Mouse (Mus musculus): Measurements from ENCODE around the gene Lrrc10b. TPM values are rescaled to one million over a fixed set of nuclear protein-coding genes. Genes with fewer than 3 reads are reported as not detected.

Lrrc10b gene
- polyA plus RNA-seq, 1 experiment from 2014 or later, result 12.5 TPM

DNA sequence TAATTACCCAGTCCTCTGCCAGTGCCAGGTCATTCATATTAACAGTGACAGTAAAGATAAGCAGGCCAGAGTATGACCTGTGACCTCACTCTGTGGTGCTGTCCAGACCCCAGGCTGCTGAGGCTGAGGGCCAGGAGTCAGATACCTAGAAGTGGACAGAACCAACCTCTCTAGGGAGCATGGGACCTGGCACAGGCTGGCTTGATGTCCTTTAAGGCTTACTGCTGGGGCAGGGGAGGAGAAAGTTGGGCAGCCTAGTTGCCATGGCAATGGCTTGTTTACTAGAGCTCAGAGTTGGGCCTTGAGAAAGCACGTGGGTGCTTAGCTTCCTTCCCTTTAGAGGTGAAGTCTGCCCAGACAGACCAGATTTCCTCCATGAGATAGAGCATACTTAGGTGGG is 20.5 kb downstream of the Lrrc10b start:
- H3K27me3 ChIP-seq (replicated peaks; ENCODE audit: control insufficient read depth, insufficient read depth, low read length), result no peaks in the 10 kb centered on the region
- no peaks in the 10 kb centered on the region for H3K36me3 ChIP-seq (ENCODE audit: control insufficient read depth, insufficient read depth)
- H3K27ac ChIP-seq (ENCODE audit: low read depth, low read length), result no peak overlapping the region
- no peak overlapping the region for H3K4me2 ChIP-seq (replicated peaks; ENCODE audit: low read depth)
- TF ChIP-seq CTCF (IDR thresholded peaks at IDR 0.05; ENCODE audit: low read depth), result no peak
- H3K4me1 ChIP-seq (replicated peaks; ENCODE audit: control insufficient read depth, insufficient read depth, low read length), result no peaks in the 10 kb centered on the region
- no peak overlapping the region for H3K9ac ChIP-seq (ENCODE audit: low read depth, low read length)
- no peak for ATAC-seq
- no peak overlapping the region for H3K4me3 ChIP-seq (ENCODE audit: low read depth, low read length)
- 29% methylated on average over 1 of the region's 1 CpGs for WGBS
- H3K9me3 ChIP-seq (ENCODE audit: control insufficient read depth), result no peaks in the 10 kb centered on the region

DNA sequence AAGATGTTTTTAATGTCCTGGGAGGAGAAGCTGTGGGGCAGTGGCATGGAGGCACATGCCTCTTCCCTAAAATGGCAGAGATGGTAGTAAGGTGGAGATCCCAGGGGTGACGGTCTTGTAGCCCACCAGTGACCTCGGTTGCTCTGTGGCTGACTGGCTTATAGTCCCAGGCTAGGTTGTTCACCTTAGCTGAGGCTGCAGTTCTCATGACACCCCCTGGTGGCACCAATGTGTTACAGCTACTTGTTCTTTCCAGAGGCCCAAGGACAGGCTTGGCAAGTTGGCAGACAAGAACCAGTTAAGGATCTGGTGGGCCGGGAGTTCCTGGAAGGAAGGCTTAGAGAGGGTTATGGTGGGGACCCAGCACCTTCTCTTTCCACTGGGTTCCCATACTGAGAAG is 21.4 kb downstream of the Lrrc10b start:
- Histone ChIP-seq H3K4me2 (replicated peaks; ENCODE audit: low read depth) (no peak overlapping the region), H3K4me1 (replicated peaks; ENCODE audit: control insufficient read depth, insufficient read depth, low read length) (no peaks in the 10 kb centered on the region), H3K27me3 (replicated peaks; ENCODE audit: control insufficient read depth, insufficient read depth, low read length) (no peaks in the 10 kb centered on the region), H3K36me3 (ENCODE audit: control insufficient read depth, insufficient read depth) (no peaks in the 10 kb centered on the region), H3K4me3 (ENCODE audit: low read depth, low read length) (no peak overlapping the region), H3K9ac (ENCODE audit: low read depth, low read length) (no peak overlapping the region), H3K27ac (ENCODE audit: low read depth, low read length) (no peak overlapping the region), H3K9me3 (ENCODE audit: control insufficient read depth) (no peaks in the 10 kb centered on the region)
- WGBS, result 23% methylated on average over 3 of the region's 3 CpGs
- peak; percentile 94 for TF ChIP-seq CTCF (IDR thresholded peaks at IDR 0.05; ENCODE audit: low read depth)
- ATAC-seq, result 0 out of 2 replicates have a peak, but pooled peaks have one; percentile 14

DNA sequence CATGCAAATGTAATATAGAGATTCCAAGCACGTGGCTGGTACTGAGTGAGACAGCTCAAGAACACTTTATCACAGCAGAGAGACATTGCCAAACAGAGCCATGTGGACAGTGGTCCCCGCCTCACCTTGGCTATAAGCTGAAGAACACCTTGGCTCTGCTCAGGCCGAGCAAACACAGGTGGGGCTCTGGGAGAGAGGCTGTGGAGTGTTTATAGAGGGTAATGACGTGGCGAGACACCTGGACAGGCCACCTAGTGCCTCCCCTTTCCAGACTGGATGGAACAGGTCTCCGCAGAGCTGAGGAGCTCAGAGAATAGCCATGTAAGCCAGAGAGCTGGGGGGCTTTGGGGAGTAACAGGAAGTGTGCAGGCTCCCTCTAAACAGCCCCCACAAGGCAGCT is 22.3 kb downstream of the Lrrc10b start:
- TF ChIP-seq CTCF (IDR thresholded peaks at IDR 0.05; ENCODE audit: low read depth), result no peak
- H3K4me1 ChIP-seq (replicated peaks; ENCODE audit: control insufficient read depth, insufficient read depth, low read length), result no peaks in the 10 kb centered on the region
- H3K9me3 ChIP-seq (ENCODE audit: control insufficient read depth), result no peaks in the 10 kb centered on the region
- ATAC-seq, result peak; percentile 73
- H3K4me3 ChIP-seq (ENCODE audit: low read depth, low read length), result no peak overlapping the region
- no peaks in the 10 kb centered on the region for H3K36me3 ChIP-seq (ENCODE audit: control insufficient read depth, insufficient read depth)
- no peak overlapping the region for H3K27ac ChIP-seq (ENCODE audit: low read depth, low read length)
- WGBS, result 33% methylated on average over 6 of the region's 6 CpGs
- H3K27me3 ChIP-seq (replicated peaks; ENCODE audit: control insufficient read depth, insufficient read depth, low read length), result no peaks in the 10 kb centered on the region
- no peak overlapping the region for H3K9ac ChIP-seq (ENCODE audit: low read depth, low read length)
- H3K4me2 ChIP-seq (replicated peaks; ENCODE audit: low read depth), result no peak overlapping the region

DNA sequence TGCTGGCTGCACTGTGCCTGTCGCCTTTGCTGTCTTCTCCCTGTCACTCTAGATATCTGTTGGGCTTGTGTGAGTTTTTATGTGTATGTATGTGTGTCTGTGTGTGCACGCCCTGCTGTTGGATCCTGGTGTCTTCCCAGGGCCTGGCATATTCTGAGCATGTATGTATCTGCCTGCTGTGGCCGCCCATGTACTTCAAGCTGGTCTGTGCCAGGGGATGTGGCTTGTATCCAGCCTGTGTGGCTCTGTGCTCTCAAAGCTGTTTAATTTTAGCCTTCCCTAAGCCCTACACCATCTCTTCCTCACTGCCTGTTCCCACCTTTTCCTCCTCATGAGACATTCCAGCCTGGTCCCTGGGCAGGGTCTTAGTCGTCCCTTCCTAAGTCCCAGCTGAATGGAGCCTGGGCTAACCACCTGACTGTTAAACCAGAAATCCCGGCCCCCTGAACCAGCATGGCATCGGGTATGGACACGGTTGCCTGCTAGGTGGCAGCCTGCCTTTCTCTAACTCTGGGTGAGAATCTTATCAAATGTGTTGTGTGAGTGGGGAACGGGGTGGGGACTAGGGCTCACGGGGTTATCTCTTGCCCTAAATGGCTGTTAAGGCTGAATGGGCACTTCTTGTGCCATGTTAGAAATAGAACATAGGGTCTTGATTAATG is 23.3 kb downstream of the Lrrc10b start:
- Histone ChIP-seq H3K4me2 (replicated peaks; ENCODE audit: low read depth) (no peak overlapping the region), H3K4me3 (ENCODE audit: low read depth, low read length) (no peak overlapping the region), H3K27ac (ENCODE audit: low read depth, low read length) (no peak overlapping the region), H3K4me1 (replicated peaks; ENCODE audit: control insufficient read depth, insufficient read depth, low read length) (no peaks in the 10 kb centered on the region), H3K9me3 (ENCODE audit: control insufficient read depth) (no peaks in the 10 kb centered on the region), H3K27me3 (replicated peaks; ENCODE audit: control insufficient read depth, insufficient read depth, low read length) (no peaks in the 10 kb centered on the region), H3K36me3 (ENCODE audit: control insufficient read depth, insufficient read depth) (no peaks in the 10 kb centered on the region), H3K9ac (ENCODE audit: low read depth, low read length) (no peak overlapping the region)
- WGBS, result 64% methylated on average over 9 of the region's 9 CpGs
- no peak for TF ChIP-seq CTCF (IDR thresholded peaks at IDR 0.05; ENCODE audit: low read depth)
- ATAC-seq, result no peak

DNA sequence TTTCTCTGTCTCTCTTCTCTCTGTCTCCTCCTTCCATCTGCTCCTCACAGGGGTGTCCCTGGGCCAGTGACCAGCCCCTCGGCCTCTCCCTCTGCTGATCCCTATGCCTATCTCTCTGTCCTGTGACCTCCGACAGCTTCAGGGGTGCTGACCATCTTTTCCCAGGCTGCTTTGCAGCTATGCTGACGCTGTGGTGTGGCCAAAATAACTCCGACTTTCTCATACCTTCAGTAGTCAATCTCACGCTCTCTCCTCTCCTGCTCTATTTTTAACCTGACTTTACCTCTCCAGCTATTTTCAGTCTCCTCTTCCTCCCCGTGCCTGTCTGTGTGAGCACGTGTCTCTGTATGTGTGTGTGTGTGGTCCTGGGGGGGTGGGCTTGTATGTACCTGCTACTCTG is 24.0 kb downstream of the Lrrc10b start:
- Histone ChIP-seq H3K27me3 (replicated peaks; ENCODE audit: control insufficient read depth, insufficient read depth, low read length) (no peaks in the 10 kb centered on the region), H3K36me3 (ENCODE audit: control insufficient read depth, insufficient read depth) (no peaks in the 10 kb centered on the region), H3K4me2 (replicated peaks; ENCODE audit: low read depth) (no peak overlapping the region), H3K9me3 (ENCODE audit: control insufficient read depth) (no peaks in the 10 kb centered on the region), H3K9ac (ENCODE audit: low read depth, low read length) (no peak overlapping the region), H3K27ac (ENCODE audit: low read depth, low read length) (no peak overlapping the region), H3K4me3 (ENCODE audit: low read depth, low read length) (no peak overlapping the region), H3K4me1 (replicated peaks; ENCODE audit: control insufficient read depth, insufficient read depth, low read length) (no peaks in the 10 kb centered on the region)
- ATAC-seq, result no peak
- WGBS, result 80% methylated on average over 7 of the region's 7 CpGs
- TF ChIP-seq CTCF (IDR thresholded peaks at IDR 0.05; ENCODE audit: low read depth), result no peak

DNA sequence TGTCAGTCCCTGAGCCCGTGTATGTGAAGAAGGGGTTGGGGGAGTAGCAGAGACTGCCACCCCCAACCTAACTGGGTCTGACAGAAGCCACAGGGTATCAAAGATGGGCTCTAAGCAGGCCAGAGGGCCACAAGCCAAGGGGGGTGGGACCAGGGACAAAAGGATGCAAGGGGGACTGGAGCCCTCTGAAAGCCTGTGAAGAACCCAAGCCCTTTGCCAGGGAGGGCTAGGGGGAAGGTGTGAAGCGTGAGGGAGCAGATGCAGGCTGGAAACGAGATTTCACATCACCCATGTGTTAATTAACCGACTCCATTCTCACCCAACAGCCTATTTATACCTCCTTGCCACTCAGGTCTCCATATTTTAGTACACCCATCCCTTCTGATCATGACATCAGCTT is 25.4 kb downstream of the Lrrc10b start:
- no peaks in the 10 kb centered on the region for H3K4me1 ChIP-seq (replicated peaks; ENCODE audit: control insufficient read depth, insufficient read depth, low read length)
- no peaks in the 10 kb centered on the region for H3K9me3 ChIP-seq (ENCODE audit: control insufficient read depth)
- H3K9ac ChIP-seq (ENCODE audit: low read depth, low read length), result no peak overlapping the region
- no peaks in the 10 kb centered on the region for H3K27me3 ChIP-seq (replicated peaks; ENCODE audit: control insufficient read depth, insufficient read depth, low read length)
- no peak for ATAC-seq
- TF ChIP-seq CTCF (IDR thresholded peaks at IDR 0.05; ENCODE audit: low read depth), result no peak
- H3K27ac ChIP-seq (ENCODE audit: low read depth, low read length), result no peak overlapping the region
- WGBS, result 64% methylated on average over 4 of the region's 4 CpGs
- no peak overlapping the region for H3K4me2 ChIP-seq (replicated peaks; ENCODE audit: low read depth)
- H3K4me3 ChIP-seq (ENCODE audit: low read depth, low read length), result no peak overlapping the region
- no peaks in the 10 kb centered on the region for H3K36me3 ChIP-seq (ENCODE audit: control insufficient read depth, insufficient read depth)

DNA sequence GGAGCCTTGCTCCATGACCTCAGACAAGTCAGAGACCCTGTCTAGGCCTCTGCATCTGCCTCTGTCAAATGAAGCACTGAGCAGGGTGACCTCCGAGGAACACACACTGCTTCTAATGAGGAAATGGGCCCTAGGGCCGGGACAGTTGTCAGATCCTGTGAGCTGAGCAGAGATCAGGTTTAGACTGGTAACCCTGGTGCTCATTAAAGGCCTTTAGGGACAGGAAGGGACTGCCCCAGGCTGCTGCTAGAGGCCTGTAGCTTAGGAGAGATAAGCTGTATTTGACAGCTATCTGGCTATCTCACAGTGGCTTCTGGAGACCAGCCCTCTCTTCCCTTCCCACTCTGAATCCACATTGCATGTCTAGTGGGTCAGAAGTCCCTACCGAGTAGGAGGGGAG is 25.9 kb downstream of the Lrrc10b start:
- Histone ChIP-seq H3K9ac (ENCODE audit: low read depth, low read length) (no peak overlapping the region), H3K4me3 (ENCODE audit: low read depth, low read length) (no peak overlapping the region), H3K27me3 (replicated peaks; ENCODE audit: control insufficient read depth, insufficient read depth, low read length) (no peaks in the 10 kb centered on the region), H3K9me3 (ENCODE audit: control insufficient read depth) (no peaks in the 10 kb centered on the region), H3K4me2 (replicated peaks; ENCODE audit: low read depth) (no peak overlapping the region), H3K27ac (ENCODE audit: low read depth, low read length) (no peak overlapping the region), H3K4me1 (replicated peaks; ENCODE audit: control insufficient read depth, insufficient read depth, low read length) (no peaks in the 10 kb centered on the region), H3K36me3 (ENCODE audit: control insufficient read depth, insufficient read depth) (no peaks in the 10 kb centered on the region; the same call in 1 of the 2 replicates)
- no peak for ATAC-seq
- TF ChIP-seq CTCF (IDR thresholded peaks at IDR 0.05; ENCODE audit: low read depth), result no peak
- WGBS, result 48% methylated on average over 3 of the region's 3 CpGs
